Mouse (Mus musculus) stomach, embryonic 16.5 days (tissue): ENCODE results near the gene Dazap2. TPM values are rescaled to one million over a fixed set of nuclear protein-coding genes. Genes with fewer than 3 reads are reported as not detected.
"Not testable (repeated sequence)": the region's sequence is repeated elsewhere in the genome, so short reads cannot be mapped to it uniquely, and the experiment has no call there.

ENCODE experiments used
- ATAC-seq: fragments of 200-750 bp; cut with Nextera tagmentation; 2 replicates; pipeline ENCODE4 v1.8.0; 2017; ENCODE audit warnings: moderate number of reproducible peaks, moderate TSS enrichment; ENCODE audit not compliant: insufficient read depth, low FRiP score
- H3K27ac ChIP-seq: fragments of 300-500 bp; sonication (generic); 2 replicates; pipeline ENCODE4 v1.5.1; 2014; ENCODE audit warnings: low read length
- H3K27me3 ChIP-seq: fragments of 300-500 bp; sonication (generic); 2 replicates; pipeline ENCODE4 v1.6.1; 2014; ENCODE audit warnings: low read length, control low read depth, mixed read lengths; ENCODE audit not compliant: control insufficient read depth, insufficient read depth
- H3K36me3 ChIP-seq: fragments of 300-500 bp; sonication (generic); 2 replicates; pipeline ENCODE4 v1.6.1; 2014; ENCODE audit warnings: low read length; ENCODE audit not compliant: control insufficient read depth, insufficient read depth
- H3K4me1 ChIP-seq: fragments of 300-500 bp; sonication (generic); 2 replicates; pipeline ENCODE4 v1.6.1; 2014; ENCODE audit warnings: low read length, control low read depth, mixed read lengths; ENCODE audit not compliant: control insufficient read depth, insufficient read depth
- H3K4me2 ChIP-seq: fragments of 300-500 bp; sonication (generic); 2 replicates; pipeline ENCODE4 v1.6.1; 2014; ENCODE audit warnings: low read depth, low read length, mixed read lengths
- H3K4me3 ChIP-seq: fragments of 300-500 bp; sonication (generic); replicated peaks from 2 replicates; pipeline ENCODE4 v1.5.1; 2014; ENCODE audit warnings: mild to moderate bottlenecking, low read length
- H3K9ac ChIP-seq: fragments of 300-500 bp; sonication (generic); 2 replicates; pipeline ENCODE4 v1.6.1; 2014; ENCODE audit warnings: low read length
- H3K9me3 ChIP-seq: fragments of 300-500 bp; sonication (generic); replicated peaks from 2 replicates; pipeline ENCODE4 v1.6.1; 2016; ENCODE audit warnings: low read length, control low read depth; ENCODE audit not compliant: control insufficient read depth
- WGBS: fragments of 180-500 bp; shearing (Covaris S2); extraction: QIAGEN DNeasy Blood & Tissue Kit; methylation state at CpG from one replicate; pipeline ENCODE4 v1.1.7; 2014; 5-methylcytosine and 5-hydroxymethylcytosine counted together
- polyA plus RNA-seq: library from polyadenylated mRNA; unstranded; fragments of >200 nt; fragmentation: Nextera tagmentation; extraction: Ambion mirVana; gene quantifications from 2 replicates; pipeline ENCODE4 v1.2.1, GENCODE M21; 2015

Gene Dazap2
- polyA plus RNA-seq, 1 experiment from 2014 or later, result 194 TPM

DNA sequence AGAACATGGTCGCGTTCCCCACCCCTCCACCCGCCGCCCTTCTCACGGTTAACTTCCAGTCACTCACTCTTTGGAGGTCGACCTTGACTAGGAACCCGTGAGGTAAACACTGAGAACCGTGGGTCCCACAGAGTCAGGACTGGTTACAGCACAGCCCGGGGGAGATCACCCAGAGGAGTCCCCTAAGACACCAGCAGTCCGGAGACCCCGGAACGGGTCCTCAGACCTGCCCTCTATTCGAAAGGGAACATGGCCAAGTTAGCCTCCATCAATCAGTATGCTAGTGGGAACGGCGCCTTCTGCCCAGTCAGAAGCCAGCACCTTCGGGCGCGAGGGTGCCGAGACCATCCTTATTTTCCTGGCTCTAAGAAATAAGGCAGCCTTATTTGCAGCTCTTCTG lies 1.1 kb downstream of the Dazap2 start:
- H3K36me3 ChIP-seq, result peaks cover 13% of the 10 kb centered on the region; the same call in 1 of the 2 replicates
- peak overlapping the region; percentile 86 for H3K4me2 ChIP-seq
- ATAC-seq, result no peak
- H3K27ac ChIP-seq, result peak overlapping the region; percentile 100
- WGBS, result under 1% methylated on average over 19 of the region's 19 CpGs
- H3K27me3 ChIP-seq, result no peaks in the 10 kb centered on the region
- peak overlapping the region; percentile 89 for H3K4me3 ChIP-seq
- H3K9me3 ChIP-seq, result no peaks in the 10 kb centered on the region
- peak overlapping the region; percentile 97 for H3K9ac ChIP-seq
- peaks cover 14% of the 10 kb centered on the region for H3K4me1 ChIP-seq

- Histone ChIP-seq H3K36me3 (peaks cover 13% of the 10 kb centered on the region; the same call in 1 of the 2 replicates), H3K27ac (no peak overlapping the region), H3K4me1 (peaks cover 13% of the 10 kb centered on the region), H3K9me3 (no peaks in the 10 kb centered on the region), H3K4me3 (no peak overlapping the region), H3K27me3 (no peaks in the 10 kb centered on the region), H3K9ac (no peak overlapping the region), H3K4me2 (no peak overlapping the region)
- no peak for ATAC-seq
- 82% methylated on average over 7 of the region's 7 CpGs for WGBS
Observed at GRCm38 (mm10) chr15:100619200-100619599, 4.1 kb downstream of the Dazap2 start.

GRCm38 (mm10) chr15:100621671-100622070 lies 6.5 kb downstream of the Dazap2 start:
- H3K9ac ChIP-seq, H3K9me3 ChIP-seq, H3K4me3 ChIP-seq, H3K4me2 ChIP-seq, H3K4me1 ChIP-seq, ATAC-seq, H3K27me3 ChIP-seq: not testable (repeated sequence)
- Histone ChIP-seq H3K36me3 (peaks cover 16% of the 10 kb centered on the region; the same call in 1 of the 2 replicates), H3K27ac (peak overlapping the region; percentile 23; the same call in 1 of the 2 replicates)
- WGBS, result 62% methylated on average over 9 of the region's 9 CpGs

DNA sequence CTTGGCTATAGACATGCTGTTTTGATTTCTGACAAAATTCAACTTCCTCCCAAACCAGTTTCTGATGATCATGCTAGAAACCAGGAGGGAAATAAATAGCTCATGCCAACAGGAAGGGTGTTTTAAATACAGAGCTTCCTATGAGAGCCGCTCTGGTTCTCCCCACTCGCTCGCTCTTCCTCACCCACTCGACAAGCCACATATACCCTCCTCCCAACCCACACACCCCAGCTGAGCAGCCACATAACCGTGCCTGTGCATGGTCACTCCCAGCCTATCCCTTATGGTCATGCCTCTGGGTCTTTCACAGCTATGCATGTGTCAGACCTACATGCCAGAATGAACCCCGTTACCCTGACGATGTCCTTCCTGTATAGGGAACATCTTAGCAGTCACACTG lies 7.0 kb downstream of the Dazap2 start:
- Histone ChIP-seq H3K4me3 (no peak overlapping the region), H3K27me3 (no peaks in the 10 kb centered on the region), H3K9me3 (no peaks in the 10 kb centered on the region), H3K4me2 (no peak overlapping the region), H3K27ac (0 out of 2 replicates have a peak overlapping the region, but pooled peaks have one; percentile 23), H3K9ac (no peak overlapping the region), H3K4me1 (no peaks in the 10 kb centered on the region), H3K36me3 (peaks cover 16% of the 10 kb centered on the region; the same call in 1 of the 2 replicates)
- ATAC-seq, result no peak
- WGBS, result 75% methylated on average over 7 of the region's 7 CpGs

GRCm38 (mm10) chr15:100623754-100624153 lies 8.6 kb downstream of the Dazap2 start:
- WGBS, result 86% methylated on average over 9 of the region's 9 CpGs
- peaks cover 7% of the 10 kb centered on the region for H3K4me1 ChIP-seq
- no peak overlapping the region for H3K27ac ChIP-seq
- no peaks in the 10 kb centered on the region for H3K9me3 ChIP-seq
- ATAC-seq, result no peak
- H3K36me3 ChIP-seq, result peaks cover 9% of the 10 kb centered on the region; the same call in 1 of the 2 replicates
- no peaks in the 10 kb centered on the region for H3K27me3 ChIP-seq
- no peak overlapping the region for H3K4me3 ChIP-seq
- no peak overlapping the region for H3K4me2 ChIP-seq
- H3K9ac ChIP-seq, result no peak overlapping the region

- H3K4me1 ChIP-seq, result peaks cover 7% of the 10 kb centered on the region
- no peaks in the 10 kb centered on the region for H3K9me3 ChIP-seq
- WGBS, result 89% methylated on average over 3 of the region's 3 CpGs
- H3K4me2 ChIP-seq, result no peak overlapping the region
- ATAC-seq, result no peak
- peaks cover 7% of the 10 kb centered on the region; the same call in 1 of the 2 replicates for H3K36me3 ChIP-seq
- H3K9ac ChIP-seq, result no peak overlapping the region
- H3K4me3 ChIP-seq, result no peak overlapping the region
- no peak overlapping the region for H3K27ac ChIP-seq
- H3K27me3 ChIP-seq, result no peaks in the 10 kb centered on the region
Observed at GRCm38 (mm10) chr15:100624435-100624834, 9.3 kb downstream of the Dazap2 start.

DNA sequence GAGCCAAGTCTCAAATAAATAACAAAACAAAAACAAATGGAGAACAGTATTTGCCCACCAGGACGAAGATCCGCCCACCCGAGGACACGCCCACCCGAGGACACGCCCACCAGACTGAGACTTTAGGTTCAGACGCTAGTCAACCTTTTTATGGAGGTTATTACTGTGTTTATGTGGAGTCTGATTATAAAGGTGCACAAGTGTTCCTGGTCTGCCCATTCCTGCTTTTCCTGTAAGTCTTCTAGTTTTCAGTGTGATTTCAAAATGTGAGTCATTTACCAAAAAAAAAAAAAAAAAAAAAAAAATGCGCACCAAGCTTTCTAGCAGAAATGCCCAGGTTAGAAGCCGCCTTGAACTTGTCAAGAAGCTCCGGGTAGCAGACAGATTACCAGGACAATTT lies 12.1 kb downstream of the Dazap2 start:
- Histone ChIP-seq H3K27me3 (no peaks in the 10 kb centered on the region), H3K9me3 (no peaks in the 10 kb centered on the region), H3K36me3 (peaks cover 3% of the 10 kb centered on the region; the same call in 1 of the 2 replicates), H3K4me3 (no peak overlapping the region), H3K4me1 (peaks cover 9% of the 10 kb centered on the region), H3K27ac (peak overlapping the region; percentile 34), H3K4me2 (0 out of 2 replicates have a peak overlapping the region, but pooled peaks have one; percentile 0), H3K9ac (no peak overlapping the region)
- WGBS, result 20% methylated on average over 10 of the region's 10 CpGs
- ATAC-seq, result no peak

- Histone ChIP-seq H3K4me1 (peaks cover 15% of the 10 kb centered on the region), H3K9ac (peak overlapping the region; percentile 36), H3K4me2 (0 out of 2 replicates have a peak overlapping the region, but pooled peaks have one; percentile 0), H3K36me3 (peaks cover 3% of the 10 kb centered on the region; the same call in 1 of the 2 replicates), H3K4me3 (no peak overlapping the region), H3K27ac (peak overlapping the region; percentile 34), H3K9me3 (no peaks in the 10 kb centered on the region), H3K27me3 (no peaks in the 10 kb centered on the region)
- no peak for ATAC-seq
- 13% methylated on average over 11 of the region's 11 CpGs for WGBS
Observed at GRCm38 (mm10) chr15:100627774-100628370, 12.7 kb downstream of the Dazap2 start.

DNA sequence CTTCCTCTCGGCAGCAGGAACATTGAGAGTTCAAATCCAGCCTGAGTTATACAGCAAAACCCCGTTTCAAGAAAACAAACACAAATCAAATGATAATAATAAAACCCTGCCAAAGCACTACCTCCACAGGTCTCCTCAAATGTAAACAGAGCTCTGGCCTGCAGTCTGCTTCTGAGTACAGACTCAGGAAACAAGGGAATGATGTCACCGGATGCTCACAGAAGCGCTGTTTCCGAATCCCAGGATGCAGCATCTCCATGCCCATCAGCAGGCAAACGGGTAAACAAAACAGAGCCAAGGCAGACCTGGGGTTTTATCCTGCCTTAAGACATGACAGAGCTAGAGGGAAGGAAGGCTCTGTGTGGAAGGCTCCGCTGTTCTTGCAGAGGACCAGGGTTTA lies 13.6 kb downstream of the Dazap2 start:
- H3K9ac ChIP-seq, result no peak overlapping the region
- H3K27ac ChIP-seq, result peak overlapping the region; percentile 18; the same call in 1 of the 2 replicates
- H3K9me3 ChIP-seq, result no peaks in the 10 kb centered on the region
- H3K36me3 ChIP-seq, result peaks cover 3% of the 10 kb centered on the region; the same call in 1 of the 2 replicates
- no peak for ATAC-seq
- WGBS, result 48% methylated on average over 7 of the region's 7 CpGs
- no peak overlapping the region for H3K4me3 ChIP-seq
- no peak overlapping the region for H3K4me2 ChIP-seq
- H3K4me1 ChIP-seq, result peaks cover 19% of the 10 kb centered on the region
- H3K27me3 ChIP-seq, result no peaks in the 10 kb centered on the region
